In genomic region chr9:14805714-14806113, GRCm38 (mm10) we compare ENCODE assay signal across 30 mouse cellular contexts. TPM values are rescaled to one million over a fixed set of nuclear protein-coding genes. Genes with fewer than 3 reads are reported as not detected.
DNase-seq lines count a peak whose midpoint lies in the region; ATAC-seq lines count a peak whose summit lies in the region.
"Had no signal": no experiment of that assay in that cellular context is flagged by ENCODE, and none has a peak within 500 bp of the region (broad histone marks: within the 10 kb centered on the region; RNA-seq: fewer than 3 reads in every experiment).

No protein-coding gene starts in this region.

- H3K36me3 ChIP-seq in forebrain, embryonic 13.5 days (ENCODE audit: poor library complexity, severe bottlenecking), result peaks cover 72% of the 10 kb centered on the region

- H3K27me3 ChIP-seq in forebrain, embryonic 13.5 days, result no peaks in the 10 kb centered on the region
- H3K27me3 ChIP-seq: CH12.LX; forebrain, embryonic 12.5 days; heart, embryonic 13.5 days had no signal

- peak; percentile 46 for DNase-seq in adrenal gland, adult 2 months
- DNase-seq in adrenal gland, postnatal 25 days, result no peak
- peak; percentile 45 for DNase-seq in heart, adult 11 months
- no peak for DNase-seq in heart, adult 18-20 months
- DNase-seq in fat pad, adult 2 months (ENCODE audit: extremely low read depth, low read depth, low spot score), result peak; percentile 74
- DNase-seq in right cerebral cortex, postnatal 4 days, result no peak
- no peak for DNase-seq in urinary bladder, postnatal 4 days (ENCODE audit: low spot score in 2 of 2)
- DNase-seq: B cell, adult 2 months; cerebellum, adult 18-20 months; cerebellum, adult 9-10 months; cerebellum, postnatal 14 days; gastrocnemius, postnatal 10 days; gastrocnemius, postnatal 36 days; heart, adult 2 months; heart, postnatal 14 days; heart, postnatal 4 days; kidney, adult 18-20 months had no signal

- H3K4me1 ChIP-seq in forebrain, embryonic 13.5 days, result no peaks in the 10 kb centered on the region
- H3K4me1 ChIP-seq: forebrain, embryonic 12.5 days; heart, embryonic 10.5 days; heart, embryonic 13.5 days had no signal

- no peaks in the 10 kb centered on the region for H3K9me3 ChIP-seq in forebrain, embryonic 13.5 days (replicated peaks)
- H3K9me3 ChIP-seq: forebrain, embryonic 12.5 days; G1E; heart, embryonic 10.5 days; heart, embryonic 13.5 days had no signal

- H3K4me3 ChIP-seq in forebrain, embryonic 13.5 days, result no peak overlapping the region
- H3K4me3 ChIP-seq: forebrain, embryonic 12.5 days; heart, adult 2 months; heart, embryonic 10.5 days; heart, embryonic 13.5 days had no signal

- no peak for ATAC-seq in forebrain, embryonic 13.5 days
- ATAC-seq: activated CD4-positive, CD25-positive, alpha-beta regulatory T cell, adult 4 months; forebrain, embryonic 16.5 days; hindbrain, postnatal 0 days; inflammation-experienced regulatory T-cells, adult 6 months; intestine, embryonic 16.5 days had no signal

- H3K4me2 ChIP-seq in forebrain, embryonic 13.5 days, result no peak overlapping the region
- H3K4me2 ChIP-seq: forebrain, embryonic 12.5 days; heart, embryonic 13.5 days; hindbrain, embryonic 14.5 days had no signal

- H3K9ac ChIP-seq in forebrain, embryonic 13.5 days, result no peak overlapping the region
- H3K9ac ChIP-seq: forebrain, embryonic 12.5 days; heart, embryonic 13.5 days; hindbrain, embryonic 14.5 days had no signal

- 94% methylated on average over 2 of the region's 2 CpGs for WGBS in forebrain, embryonic 13.5 days

- no peak overlapping the region for H3K27ac ChIP-seq in forebrain, embryonic 13.5 days
- H3K27ac ChIP-seq: forebrain, embryonic 12.5 days; heart, adult 2 months; heart, embryonic 10.5 days; heart, embryonic 13.5 days; hindbrain, embryonic 14.5 days; hindbrain, postnatal 0 days had no signal

RNA-seq across cellular contexts. Expression of gene Ankrd49, which starts 21.1 kb away (rescaled TPM):
- total RNA-seq in adrenal gland, adult 2 months (2021), result 10 to 100 TPM; 13.3 TPM
- 1.3 and 1.6 TPM in 2 replicates for polyA plus RNA-seq in adrenal gland, adult 2 months (2012; rRNA removed)
- 14.8 and 18.0 TPM in 2 replicates for total RNA-seq in adrenal gland, postnatal 25 days (2021)
- 1 to 10 TPM; 6.7 to 7.2 TPM for total RNA-seq in heart, adult 18-20 months (2021)
- polyA plus RNA-seq in forebrain, embryonic 13.5 days (2015; fragmentation: Nextera tagmentation; extraction: Ambion mirVana), result 50.0 and 51.4 TPM in 2 replicates

RNA-seq across cellular contexts. Expression of gene Mre11a, which starts 21.3 kb away (rescaled TPM):
- total RNA-seq in adrenal gland, adult 2 months (2021), result 10 to 100 TPM; 14.5 to 17.3 TPM
- 1.1 and 1.5 TPM in 2 replicates for polyA plus RNA-seq in adrenal gland, adult 2 months (2012; rRNA removed)
- total RNA-seq in adrenal gland, postnatal 25 days (2021), result 20.4 and 22.0 TPM in 2 replicates
- 10 to 100 TPM; 11.2 to 12.1 TPM for total RNA-seq in heart, adult 18-20 months (2021)
- 22.4 and 26.0 TPM in 2 replicates for polyA plus RNA-seq in forebrain, embryonic 13.5 days (2015; fragmentation: Nextera tagmentation; extraction: Ambion mirVana)

RNA-seq across cellular contexts. Expression of gene 1700012B09Rik, which starts 34.9 kb away (rescaled TPM):
- not detected for total RNA-seq in adrenal gland, adult 2 months (2021)
- polyA plus RNA-seq in adrenal gland, adult 2 months (2012; rRNA removed), result not detected in 2 replicates
- total RNA-seq in adrenal gland, postnatal 25 days (2021), result not detected in 2 replicates
- total RNA-seq in heart, adult 18-20 months (2021), result not detected
- 1.9 and 2.7 TPM in 2 replicates for polyA plus RNA-seq in forebrain, embryonic 13.5 days (2015; fragmentation: Nextera tagmentation; extraction: Ambion mirVana)
- total RNA-seq: CH12.LX; G1E; gastrocnemius, adult 18-20 months; gastrocnemius, postnatal 10 days; gastrocnemius, postnatal 36 days; heart, adult 2 months; heart, postnatal 14 days; heart, postnatal 4 days had no signal
- polyA plus RNA-seq: activated CD4-positive, CD25-positive, alpha-beta regulatory T cell, adult 4 months; G1E; heart, adult 2 months; heart, embryonic 10.5 days; heart, embryonic 13.5 days; inflammation-experienced regulatory T-cells, adult 6 months; intestine, embryonic 16.5 days had no signal

RNA-seq across cellular contexts. Expression of gene Fut4, which starts 53.5 kb away (rescaled TPM):
- total RNA-seq in adrenal gland, adult 2 months (2021), result 1 to 10 TPM in 1 of 2 experiments, under 1 TPM in 1; 0.35 to 2.0 TPM
- polyA plus RNA-seq in adrenal gland, adult 2 months (2012; rRNA removed), result 1.7 and 1.8 TPM in 2 replicates
- total RNA-seq in adrenal gland, postnatal 25 days (2021), result 0.95 and 1.3 TPM in 2 replicates
- under 1 TPM; 0.67 to 0.72 TPM for total RNA-seq in heart, adult 18-20 months (2021)
- 0.62 and 0.82 TPM in 2 replicates for polyA plus RNA-seq in forebrain, embryonic 13.5 days (2015; fragmentation: Nextera tagmentation; extraction: Ambion mirVana)
- total RNA-seq: CH12.LX had no signal
- polyA plus RNA-seq: G1E; inflammation-experienced regulatory T-cells, adult 6 months had no signal

RNA-seq across cellular contexts. Expression of gene Gpr83, which starts 54.3 kb away (rescaled TPM):
- total RNA-seq in adrenal gland, adult 2 months (2021), result not detected
- 0.20 and 0.31 TPM in 2 replicates for polyA plus RNA-seq in adrenal gland, adult 2 months (2012; rRNA removed)
- total RNA-seq in adrenal gland, postnatal 25 days (2021), result not detected in 2 replicates
- not detected for total RNA-seq in heart, adult 18-20 months (2021)
- polyA plus RNA-seq in forebrain, embryonic 13.5 days (2015; fragmentation: Nextera tagmentation; extraction: Ambion mirVana), result 0.45 and 0.49 TPM in 2 replicates
- total RNA-seq: CH12.LX; gastrocnemius, adult 18-20 months; gastrocnemius, postnatal 36 days; heart, adult 2 months; heart, postnatal 4 days had no signal
- polyA plus RNA-seq: G1E; heart, embryonic 10.5 days had no signal

Comparison
In these comparisons a context has a peak if more than half of its experiments do, and no peak if none do; other contexts are left out.
1. DNase-seq: peak in adrenal gland, adult 2 months (single experiment), heart, adult 11 months (single experiment) and fat pad, adult 2 months (single experiment); none in adrenal gland, postnatal 25 days (single experiment), heart, adult 18-20 months (0 of 2), right cerebral cortex, postnatal 4 days (single experiment) and urinary bladder, postnatal 4 days (0 of 2).